Mouse (Mus musculus) forebrain, postnatal 0 days (tissue): ENCODE data around the gene Bhlhb9. TPM values are rescaled to one million over a fixed set of nuclear protein-coding genes. Genes with fewer than 3 reads are reported as not detected.

Experiments used
- ATAC-seq: fragments of 200-750 bp; cut with Nextera tagmentation; 2 replicates; pipeline ENCODE4 v1.8.0; 2017; ENCODE audit warnings: mild to moderate bottlenecking, moderate library complexity
- DNase-seq: peaks from one replicate; pipeline ENCODE4 v3.0.0-alpha.2; 2015
- H3K27ac ChIP-seq: fragments of 300-500 bp; sonication (generic); 2 replicates; pipeline ENCODE4 v1.5.1; 2014; ENCODE audit warnings: low read depth, mild to moderate bottlenecking, antibody characterized with exemption, low read length, moderate library complexity, mixed read lengths
- H3K27me3 ChIP-seq: fragments of 300-500 bp; sonication (generic); 2 replicates; pipeline ENCODE4 v1.6.1; 2014; ENCODE audit warnings: mild to moderate bottlenecking, low read length, mixed read lengths; ENCODE audit not compliant: insufficient read depth
- H3K36me3 ChIP-seq: fragments of 300-500 bp; sonication (generic); 2 replicates; pipeline ENCODE4 v1.6.1; 2014; ENCODE audit warnings: mild to moderate bottlenecking, moderate library complexity; ENCODE audit not compliant: insufficient read depth
- H3K4me1 ChIP-seq: fragments of 300-500 bp; sonication (generic); 2 replicates; pipeline ENCODE4 v1.6.1; 2014; ENCODE audit warnings: antibody characterized with exemption; ENCODE audit not compliant: insufficient read depth
- H3K4me2 ChIP-seq: fragments of 300-500 bp; sonication (generic); 2 replicates; pipeline ENCODE4 v1.6.1; 2014; ENCODE audit warnings: low read depth, mild to moderate bottlenecking, moderate library complexity
- H3K4me3 ChIP-seq: fragments of 300-500 bp; sonication (generic); 2 replicates; pipeline ENCODE4 v1.5.1; 2014; ENCODE audit warnings: low read depth, low read length, mixed read lengths
- H3K9ac ChIP-seq: fragments of 300-500 bp; sonication (generic); 2 replicates; pipeline ENCODE4 v1.6.1; 2014; ENCODE audit warnings: mild to moderate bottlenecking
- H3K9me3 ChIP-seq: fragments of 300-500 bp; sonication (generic); 2 replicates; pipeline ENCODE4 v1.6.1; 2016; ENCODE audit warnings: low read length
- CTCF ChIP-seq: sonication (generic); IDR thresholded peaks from 2 replicates; pipeline ENCODE4 v1.5.1; 2016; ENCODE audit warnings: antibody characterized with exemption, control low read depth, low read depth
- WGBS: fragments of 180-500 bp; shearing (Covaris S2); extraction: QIAGEN DNeasy Blood & Tissue Kit; methylation state at CpG from one replicate; pipeline ENCODE4 v1.1.7; 2014; 5-methylcytosine and 5-hydroxymethylcytosine counted together
- microRNA counts: library from miRNA; unstranded; fragments of <30 nt; microRNA quantifications from one replicate; lab custom pipeline; 2015
- microRNA-seq, 2 experiments: library from miRNA; unstranded; fragments of <30 nt; microRNA quantifications; one replicate each; pipeline ENCODE4; 2016
- polyA plus RNA-seq: library from polyadenylated mRNA; unstranded; fragments of >200 nt; fragmentation: Nextera tagmentation; extraction: Ambion mirVana; gene quantifications from 2 replicates; pipeline ENCODE4 v1.2.1, GENCODE M21; 2015
- total RNA-seq: library from RNA; depleted of rRNA; stranded (reverse); fragments of >200 nt; gene quantifications from 2 replicates; pipeline ENCODE4 v1.2.3, GENCODE M21; 2014; rRNA removed

The Bhlhb9 gene
- total and polyA plus RNA-seq, 2 experiments from 2014 or later: 86.0 to 99.6 TPM

DNA sequence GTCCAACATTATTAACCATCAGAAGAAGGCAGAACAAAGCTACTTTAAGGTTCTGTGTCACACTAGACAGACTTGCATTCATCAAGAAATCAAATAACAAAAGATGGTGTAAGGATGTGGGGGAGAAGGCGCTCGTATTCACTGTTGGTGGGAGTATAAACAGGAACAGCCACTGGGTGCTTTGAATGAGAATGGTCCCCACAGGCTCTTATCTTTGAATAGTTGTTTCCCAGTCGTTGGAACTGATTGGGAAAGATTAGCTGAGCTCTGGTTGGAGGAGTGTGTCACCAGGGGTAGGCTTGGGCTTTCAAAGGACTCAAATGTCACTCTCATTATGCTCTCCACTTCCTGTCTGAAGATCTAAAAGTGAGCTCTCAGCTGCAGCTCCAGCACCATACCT, 128.5 kb downstream of the Bhlhb9 start:
- H3K4me1 ChIP-seq: no peaks in the 10 kb centered on the region
- no peaks in the 10 kb centered on the region for H3K9me3 ChIP-seq
- no peak for DNase-seq
- H3K27me3 ChIP-seq: no peaks in the 10 kb centered on the region
- no peaks in the 10 kb centered on the region for H3K36me3 ChIP-seq
- no peak for TF ChIP-seq CTCF
- H3K4me2 ChIP-seq: no peak overlapping the region
- no peak overlapping the region for H3K9ac ChIP-seq
- H3K4me3 ChIP-seq: no peak overlapping the region
- ATAC-seq: no peak
- 32% methylated on average over 3 of the region's 3 CpGs for WGBS
- H3K27ac ChIP-seq: no peak overlapping the region

DNA sequence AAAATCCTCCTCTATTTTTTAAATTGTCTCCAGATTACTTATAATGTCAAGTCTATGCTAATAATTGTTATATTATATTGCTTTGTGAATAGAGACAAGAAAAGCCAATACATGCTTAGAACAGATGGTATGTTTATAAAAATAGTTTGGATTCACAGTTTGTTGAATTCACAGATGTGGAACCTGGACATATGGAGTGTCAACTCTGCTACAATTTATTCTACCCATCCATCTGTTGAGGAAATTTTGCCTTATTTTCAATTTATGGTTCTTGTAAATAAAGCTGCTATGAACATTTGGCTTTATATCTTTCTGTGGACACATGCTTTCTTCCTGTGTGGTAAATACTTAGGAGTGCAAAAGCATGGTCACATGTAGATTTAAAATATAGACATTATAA, 131.2 kb downstream of the Bhlhb9 start:
- no peak overlapping the region for H3K9ac ChIP-seq
- no peaks in the 10 kb centered on the region for H3K9me3 ChIP-seq
- H3K27ac ChIP-seq: no peak overlapping the region
- H3K4me2 ChIP-seq: no peak overlapping the region
- H3K4me1 ChIP-seq: no peaks in the 10 kb centered on the region
- DNase-seq: peak; percentile 4
- no peak overlapping the region for H3K4me3 ChIP-seq
- H3K27me3 ChIP-seq: no peaks in the 10 kb centered on the region
- ATAC-seq: peak; percentile 47; the same call in 1 of the 2 replicates
- TF ChIP-seq CTCF: no peak
- H3K36me3 ChIP-seq: no peaks in the 10 kb centered on the region

GRCm38 (mm10) chrX:135936452-135936851, 139.1 kb downstream of the Bhlhb9 start:
- Histone ChIP-seq H3K36me3 (no peaks in the 10 kb centered on the region), H3K27ac (no peak overlapping the region), H3K9ac (no peak overlapping the region), H3K27me3 (no peaks in the 10 kb centered on the region), H3K4me1 (no peaks in the 10 kb centered on the region), H3K9me3 (no peaks in the 10 kb centered on the region), H3K4me3 (no peak overlapping the region), H3K4me2 (no peak overlapping the region)
- ATAC-seq: peak; percentile 51; the same call in 1 of the 2 replicates
- TF ChIP-seq CTCF: peak; percentile 34; the same call in 1 of the 2 replicates
- peak; percentile 18 for DNase-seq
- WGBS: 39% methylated on average over 1 of the region's 1 CpGs

MicroRNA genes within 50 kb of the gene (microRNA counts, 519-probe panel; counts per million panel counts)
- not detected for microRNA mmu-miR-1970 (lab: Ali Mortazavi, UCI)

Small RNA genes within 50 kb of the gene (microRNA-seq; reads per million reads assigned to microRNA genes)
- 0 reads per million in 2 experiments for gene Mir1970

Other genes starting within 250 kb of the Bhlhb9 start
- not detected in 2 replicates for gene Nxf7, start 198.8 kb upstream of the Bhlhb9 start, total RNA-seq
- gene Nxf7, start 198.8 kb upstream of the Bhlhb9 start, polyA plus RNA-seq: not detected in 2 replicates
- 0.08 TPM in 1 of 2 replicates, not detected in the other for gene Prame, start 169.9 kb upstream of the Bhlhb9 start, total RNA-seq
- not detected in 2 replicates for gene Prame, start 169.9 kb upstream of the Bhlhb9 start, polyA plus RNA-seq
- gene Tcp11x2, start 103.8 kb upstream of the Bhlhb9 start, total RNA-seq: not detected in 2 replicates
- not detected in 2 replicates for gene Tcp11x2, start 103.8 kb upstream of the Bhlhb9 start, polyA plus RNA-seq
- 1.7 TPM in 1 of 2 replicates, not detected in the other for gene Tmsb15a, start 72.3 kb upstream of the Bhlhb9 start, total RNA-seq
- not detected in 2 replicates for gene Tmsb15a, start 72.3 kb upstream of the Bhlhb9 start, polyA plus RNA-seq
- 15.8 and 22.5 TPM in 2 replicates for gene Armcx5, start 54.9 kb upstream of the Bhlhb9 start, total RNA-seq
- 16.8 and 20.8 TPM in 2 replicates for gene Armcx5, start 54.9 kb upstream of the Bhlhb9 start, polyA plus RNA-seq
- 279 and 396 TPM in 2 replicates for gene Gprasp1, start 54.9 kb upstream of the Bhlhb9 start, total RNA-seq
- gene Gprasp1, start 54.9 kb upstream of the Bhlhb9 start, polyA plus RNA-seq: 112 and 177 TPM in 2 replicates
- gene Gprasp2, start 41.4 kb downstream of the Bhlhb9 start, total RNA-seq: 121 and 175 TPM in 2 replicates
- 105 and 155 TPM in 2 replicates for gene Gprasp2, start 41.4 kb downstream of the Bhlhb9 start, polyA plus RNA-seq
- gene Arxes2, start 196.2 kb downstream of the Bhlhb9 start, total RNA-seq: 179 and 211 TPM in 2 replicates
- 235 and 280 TPM in 2 replicates for gene Arxes2, start 196.2 kb downstream of the Bhlhb9 start, polyA plus RNA-seq
- 54.5 and 55.4 TPM in 2 replicates for gene Arxes1, start 235.8 kb downstream of the Bhlhb9 start, total RNA-seq
- 109 and 190 TPM in 2 replicates for gene Arxes1, start 235.8 kb downstream of the Bhlhb9 start, polyA plus RNA-seq